Mouse (Mus musculus) lung, adult 2 months (tissue): ENCODE measurements around the gene Zdhhc7.

Experiments
- CTCF ChIP-seq: fragments of 200-500 bp; IDR thresholded peaks from 2 replicates; pipeline ENCODE4 v1.5.1; 2011; ENCODE audit warnings: mild to moderate bottlenecking, low read length, control low read depth; ENCODE audit not compliant: insufficient read depth
- POLR2A ChIP-seq: fragments of 200-500 bp; IDR thresholded peaks from 2 replicates; pipeline ENCODE4 v1.6.1; 2011; ENCODE audit warnings: low read depth, mild to moderate bottlenecking, control low read depth, low read length, borderline replicate concordance; ENCODE audit errors: extremely low read depth

DNA sequence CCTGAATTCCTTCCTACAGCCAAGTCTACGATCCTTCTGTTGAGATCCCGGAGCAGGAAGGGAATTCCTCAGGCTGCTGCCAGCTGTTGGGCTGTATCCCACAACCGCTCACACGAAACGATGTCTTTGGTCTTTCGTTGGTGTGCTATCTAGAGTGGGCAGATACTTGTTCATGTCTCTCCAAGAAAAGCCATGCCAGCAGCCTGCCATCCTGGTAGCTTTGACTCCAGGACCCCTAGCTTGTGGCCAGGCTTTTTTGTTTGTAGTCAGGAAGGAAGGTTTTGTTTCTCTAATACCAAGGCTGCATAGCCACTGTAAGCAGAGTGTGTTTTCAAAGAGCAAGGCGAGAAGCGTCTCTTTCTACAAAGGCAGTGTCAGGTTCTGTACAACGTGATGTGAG is 2.6 kb upstream of the Zdhhc7 start:
- TF ChIP-seq CTCF = no peak
- TF ChIP-seq POLR2A = peak; percentile 31; the same call in 1 of the 2 replicates
